Mouse (Mus musculus): ENCODE data around the gene Slc25a45.

DNA sequence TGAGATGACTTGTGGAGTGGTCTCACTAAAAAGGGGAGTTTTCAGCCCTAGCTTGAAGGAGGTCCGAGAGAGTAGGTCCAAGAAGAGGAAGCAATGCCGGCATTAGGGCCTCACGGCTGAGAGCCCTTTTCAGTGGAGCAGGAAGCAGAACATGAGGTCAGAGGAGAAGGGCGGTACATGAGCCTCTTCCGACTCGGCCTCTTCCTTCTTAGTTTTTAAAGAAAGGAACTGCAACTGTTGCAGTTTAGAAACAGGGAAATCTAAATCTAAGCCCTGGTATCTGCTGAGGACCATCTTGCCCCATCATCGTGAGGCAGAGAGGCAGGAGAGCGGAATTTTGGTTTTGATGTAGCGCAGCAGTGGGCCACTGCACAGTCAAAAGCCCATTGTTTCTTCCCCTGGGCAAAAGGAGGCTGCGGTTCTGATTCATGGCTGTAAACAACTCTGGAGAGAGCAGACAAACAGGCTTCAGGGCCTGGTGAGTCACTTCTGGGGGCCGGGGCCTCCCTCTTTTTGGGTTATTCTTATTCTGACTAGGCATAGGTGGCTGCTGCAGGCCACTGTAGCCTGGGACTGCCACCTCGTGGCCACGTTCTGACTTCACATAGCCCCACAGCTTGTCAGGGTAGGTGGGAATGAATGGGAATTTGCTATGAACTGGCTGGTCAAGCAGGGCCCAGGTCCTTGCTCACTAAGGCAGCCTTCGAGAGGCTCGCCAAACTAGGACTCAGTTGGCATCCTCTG, at the start of gene Slc25a45:
- TF ChIP-seq CTCF (IDR thresholded peaks at IDR 0.05) = peak; percentile 92
- TF ChIP-seq EP300 (IDR thresholded peaks at IDR 0.05) = peak; percentile 68

Measured in lung, postnatal 0 days (tissue).